Mouse (Mus musculus) kidney, embryonic 15.5 days (tissue): ENCODE results near the gene Nsun2. TPM values are rescaled to one million over a fixed set of nuclear protein-coding genes. Genes with fewer than 3 reads are reported as not detected.
A peak's percentile ranks its signal among the peaks of the same experiment; 100 is the strongest.

Experiments used
- ATAC-seq: fragments of 200-750 bp; cut with Nextera tagmentation; replicated peaks from 2 replicates; pipeline ENCODE4 v1.8.0; 2017; ENCODE audit warnings: moderate TSS enrichment; ENCODE audit not compliant: low FRiP score
- H3K27ac ChIP-seq: fragments of 300-500 bp; sonication (generic); 2 replicates; pipeline ENCODE4 v1.5.1; 2015; ENCODE audit warnings: mild to moderate bottlenecking, inconsistent platforms
- H3K27me3 ChIP-seq: fragments of 300-500 bp; sonication (generic); 2 replicates; pipeline ENCODE4 v1.6.1; 2015; ENCODE audit warnings: inconsistent platforms
- H3K36me3 ChIP-seq: fragments of 300-500 bp; sonication (generic); 2 replicates; pipeline ENCODE4 v1.6.1; 2015; ENCODE audit warnings: inconsistent platforms
- H3K4me1 ChIP-seq: fragments of 300-500 bp; sonication (generic); 2 replicates; pipeline ENCODE4 v1.6.1; 2015; ENCODE audit warnings: inconsistent platforms
- H3K4me2 ChIP-seq: fragments of 300-500 bp; sonication (generic); 2 replicates; pipeline ENCODE4 v1.6.1; 2015; ENCODE audit warnings: moderate library complexity, mild to moderate bottlenecking, inconsistent platforms
- H3K4me3 ChIP-seq: fragments of 300-500 bp; sonication (generic); replicated peaks from 2 replicates; pipeline ENCODE4 v1.5.1; 2015; ENCODE audit warnings: mild to moderate bottlenecking, inconsistent platforms
- H3K9ac ChIP-seq: fragments of 300-500 bp; sonication (generic); 2 replicates; pipeline ENCODE4 v1.6.1; 2015; ENCODE audit warnings: mild to moderate bottlenecking, inconsistent platforms
- H3K9me3 ChIP-seq: fragments of 300-500 bp; sonication (generic); replicated peaks from 2 replicates; pipeline ENCODE4 v1.6.1; 2016; ENCODE audit warnings: inconsistent platforms
- WGBS: fragments of 180-500 bp; shearing (Covaris S2); methylation state at CpG from one replicate; pipeline ENCODE4 v1.1.7; 2015; ENCODE audit warnings: mixed read lengths; 5-methylcytosine and 5-hydroxymethylcytosine counted together
- polyA plus RNA-seq: library from polyadenylated mRNA; unstranded; fragments of >200 nt; fragmentation: Nextera tagmentation; extraction: Ambion mirVana; gene quantifications from 2 replicates; pipeline ENCODE4 v1.2.1, GENCODE M21; 2015

The Nsun2 gene
- polyA plus RNA-seq, 1 experiment from 2014 or later, result 130 TPM

DNA sequence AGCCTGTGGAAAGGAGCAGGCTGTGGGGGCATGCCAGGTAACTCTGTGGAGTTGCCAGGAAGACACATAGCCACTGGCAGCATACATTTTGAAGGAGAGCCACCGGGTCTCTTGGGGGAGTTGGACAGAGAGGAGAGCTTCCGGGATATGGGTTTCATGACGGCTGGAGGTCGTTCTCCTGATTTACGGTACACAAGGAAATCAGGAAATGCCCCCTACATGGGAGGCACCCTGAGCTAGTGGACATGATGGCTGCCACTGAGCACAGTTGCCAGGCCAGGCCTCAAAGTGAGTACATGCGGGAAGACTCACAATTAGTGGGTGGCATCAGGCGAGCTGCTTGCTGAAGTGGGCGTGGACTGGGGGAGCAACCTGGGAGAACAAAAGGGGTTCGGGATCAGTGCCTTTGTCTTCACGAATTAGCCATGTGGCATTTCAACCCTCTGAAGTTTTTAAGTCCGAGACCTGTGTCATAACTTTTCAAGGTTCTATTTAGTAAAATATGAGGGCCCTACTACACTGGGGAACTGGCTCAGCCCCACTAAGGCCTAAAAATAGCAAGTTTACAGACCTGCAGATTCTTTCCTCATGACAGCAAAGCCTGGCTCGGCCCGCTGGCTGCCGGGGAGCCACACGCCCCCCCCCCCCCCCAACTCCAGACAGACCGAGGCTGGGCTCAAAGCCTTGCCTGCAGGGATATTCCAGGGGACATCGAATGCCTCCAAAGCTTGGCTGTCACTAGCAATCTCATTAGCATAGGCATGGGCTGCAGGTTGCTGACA lies 9.2 kb downstream of the Nsun2 start:
- peak overlapping the region; percentile 11; the same call in 1 of the 2 replicates for H3K27ac ChIP-seq
- peaks cover 27% of the 10 kb centered on the region for H3K4me1 ChIP-seq
- H3K4me3 ChIP-seq, result no peak overlapping the region
- no peak overlapping the region for H3K4me2 ChIP-seq
- 0 out of 2 replicates have a peak, but pooled peaks cover 3% of the 10 kb centered on the region for H3K27me3 ChIP-seq
- ATAC-seq, result no peak
- H3K36me3 ChIP-seq, result no peaks in the 10 kb centered on the region
- no peaks in the 10 kb centered on the region for H3K9me3 ChIP-seq
- no peak overlapping the region for H3K9ac ChIP-seq
- WGBS, result 27% methylated on average over 17 of the region's 17 CpGs

GRCm38 (mm10) chr13:69543595-69543994 lies 10.0 kb downstream of the Nsun2 start:
- no peak overlapping the region for H3K27ac ChIP-seq
- no peak overlapping the region for H3K9ac ChIP-seq
- no peaks in the 10 kb centered on the region for H3K9me3 ChIP-seq
- ATAC-seq, result 0 out of 2 replicates have a peak, but pooled peaks have one; percentile 13
- H3K27me3 ChIP-seq, result 0 out of 2 replicates have a peak, but pooled peaks cover 3% of the 10 kb centered on the region
- 45% methylated on average over 12 of the region's 12 CpGs for WGBS
- no peaks in the 10 kb centered on the region for H3K36me3 ChIP-seq
- H3K4me1 ChIP-seq, result peaks cover 27% of the 10 kb centered on the region
- peak overlapping the region; percentile 19 for H3K4me3 ChIP-seq
- H3K4me2 ChIP-seq, result peak overlapping the region; percentile 51

- no peak overlapping the region for H3K4me2 ChIP-seq
- H3K9ac ChIP-seq, result no peak overlapping the region
- H3K4me1 ChIP-seq, result peaks cover 27% of the 10 kb centered on the region
- no peaks in the 10 kb centered on the region for H3K9me3 ChIP-seq
- no peak overlapping the region for H3K4me3 ChIP-seq
- 23% methylated on average over 3 of the region's 3 CpGs for WGBS
- H3K27ac ChIP-seq, result no peak overlapping the region
- H3K27me3 ChIP-seq, result 0 out of 2 replicates have a peak, but pooled peaks cover 3% of the 10 kb centered on the region
- no peak for ATAC-seq
- no peaks in the 10 kb centered on the region for H3K36me3 ChIP-seq
Measured at GRCm38 (mm10) chr13:69545019-69545418, 11.5 kb downstream of the Nsun2 start.

DNA sequence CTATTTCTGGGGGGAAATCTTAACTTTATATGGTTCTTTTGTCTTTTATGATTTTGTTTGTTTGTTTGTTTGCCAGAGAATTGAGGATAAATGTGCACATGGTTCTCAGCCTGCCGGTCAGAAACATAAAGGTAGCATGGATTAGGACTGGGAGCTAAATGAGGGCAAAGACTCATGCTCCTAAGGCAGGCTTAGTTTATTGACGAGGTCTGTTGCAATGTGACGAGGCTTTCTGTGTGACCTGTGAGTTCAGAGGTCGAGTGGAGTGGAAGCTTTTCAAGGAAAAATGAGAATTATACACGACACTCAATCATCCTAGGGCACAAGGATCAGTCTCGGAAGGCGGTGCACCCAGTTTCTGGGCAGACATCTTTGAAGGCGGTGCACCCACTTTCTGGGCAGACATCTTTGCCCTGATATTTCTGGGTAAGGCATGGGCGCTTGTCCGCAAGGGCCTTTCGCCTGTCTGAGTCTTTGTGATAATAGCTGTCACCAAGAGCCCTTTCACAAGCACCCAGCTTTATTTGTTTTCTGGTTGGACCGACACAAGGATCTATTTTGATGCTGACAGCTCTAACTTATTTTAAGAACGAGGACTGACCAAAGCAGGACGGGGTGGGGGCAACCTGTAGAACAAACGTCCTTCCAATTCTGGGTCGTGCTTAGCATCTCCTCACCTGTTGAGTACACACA lies 14.1 kb downstream of the Nsun2 start:
- no peak overlapping the region for H3K27ac ChIP-seq
- H3K4me1 ChIP-seq, result peaks cover 17% of the 10 kb centered on the region
- H3K9me3 ChIP-seq, result no peaks in the 10 kb centered on the region
- no peak overlapping the region for H3K4me3 ChIP-seq
- no peaks in the 10 kb centered on the region for H3K36me3 ChIP-seq
- 69% methylated on average over 16 of the region's 16 CpGs for WGBS
- no peak for ATAC-seq
- H3K4me2 ChIP-seq, result no peak overlapping the region
- H3K9ac ChIP-seq, result no peak overlapping the region
- H3K27me3 ChIP-seq, result 0 out of 2 replicates have a peak, but pooled peaks cover 3% of the 10 kb centered on the region

DNA sequence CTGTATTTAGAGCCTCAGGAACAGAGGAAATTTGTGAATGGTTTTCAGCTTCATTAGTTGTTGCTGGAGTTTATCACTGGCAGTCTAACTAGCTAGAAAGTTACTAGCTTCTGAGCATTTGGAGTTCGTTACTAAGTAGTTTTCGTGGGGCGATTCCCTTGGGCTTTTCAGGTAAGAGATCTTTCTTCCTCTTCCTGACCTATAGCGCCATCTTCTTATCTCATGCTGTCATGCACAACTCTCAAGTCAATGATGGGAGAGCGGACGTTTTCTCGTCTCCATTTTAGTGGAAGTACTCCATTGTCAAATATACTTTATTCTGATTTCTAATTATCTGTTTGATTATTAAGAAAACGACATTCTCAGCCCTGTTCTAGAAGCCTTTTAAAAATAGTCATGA lies 16.4 kb downstream of the Nsun2 start:
- no peaks in the 10 kb centered on the region for H3K9me3 ChIP-seq
- H3K9ac ChIP-seq, result no peak overlapping the region
- 47% methylated on average over 8 of the region's 8 CpGs for WGBS

GRCm38 (mm10) chr13:69550831-69551230 lies 17.3 kb downstream of the Nsun2 start:
- WGBS, result 76% methylated on average over 2 of the region's 2 CpGs
- Histone ChIP-seq H3K4me3 (no peak overlapping the region), H3K4me2 (no peak overlapping the region), H3K4me1 (no peaks in the 10 kb centered on the region), H3K9ac (no peak overlapping the region), H3K36me3 (no peaks in the 10 kb centered on the region), H3K9me3 (no peaks in the 10 kb centered on the region), H3K27me3 (0 out of 2 replicates have a peak, but pooled peaks cover 3% of the 10 kb centered on the region), H3K27ac (no peak overlapping the region)
- ATAC-seq, result no peak

More for the DNA sequence above, 16.4 kb downstream of the Nsun2 start:
- Histone ChIP-seq H3K36me3 (no peaks in the 10 kb centered on the region), H3K4me3 (no peak overlapping the region), H3K4me2 (no peak overlapping the region), H3K4me1 (no peaks in the 10 kb centered on the region), H3K27ac (no peak overlapping the region), H3K27me3 (0 out of 2 replicates have a peak, but pooled peaks cover 3% of the 10 kb centered on the region)
- ATAC-seq, result no peak

GRCm38 (mm10) chr13:69553024-69553423 lies 19.5 kb downstream of the Nsun2 start:
- 24% methylated on average over 5 of the region's 5 CpGs for WGBS
- no peaks in the 10 kb centered on the region for H3K4me1 ChIP-seq
- no peaks in the 10 kb centered on the region for H3K36me3 ChIP-seq
- no peak overlapping the region for H3K4me3 ChIP-seq
- no peak overlapping the region for H3K27ac ChIP-seq
- H3K9ac ChIP-seq, result no peak overlapping the region
- no peak for ATAC-seq
- H3K4me2 ChIP-seq, result no peak overlapping the region
- no peaks in the 10 kb centered on the region for H3K9me3 ChIP-seq
- no peaks in the 10 kb centered on the region for H3K27me3 ChIP-seq

DNA sequence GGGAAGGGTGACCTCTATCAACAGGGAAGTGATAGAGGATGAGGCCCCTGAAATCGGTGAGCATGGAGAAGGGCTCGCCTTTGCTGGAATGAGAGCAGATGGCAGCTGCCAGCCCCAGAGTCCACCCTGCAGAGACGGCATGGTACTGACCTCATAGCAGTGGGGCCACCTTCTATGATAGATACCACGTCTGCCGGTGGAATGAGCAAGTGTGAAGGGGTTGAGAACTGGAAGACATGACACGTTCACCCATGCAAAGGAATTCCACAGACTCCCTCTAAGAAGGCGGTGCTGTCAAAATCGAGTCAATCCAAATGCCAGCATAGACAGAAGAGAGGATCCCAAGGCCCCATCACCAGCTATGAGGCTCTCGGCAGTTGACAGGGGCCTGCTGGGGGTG lies 20.7 kb downstream of the Nsun2 start:
- Histone ChIP-seq H3K9me3 (no peaks in the 10 kb centered on the region), H3K27me3 (no peaks in the 10 kb centered on the region), H3K4me1 (no peaks in the 10 kb centered on the region), H3K4me3 (no peak overlapping the region), H3K4me2 (no peak overlapping the region), H3K27ac (no peak overlapping the region), H3K9ac (no peak overlapping the region), H3K36me3 (no peaks in the 10 kb centered on the region)
- no peak for ATAC-seq
- WGBS, result 73% methylated on average over 9 of the region's 9 CpGs

DNA sequence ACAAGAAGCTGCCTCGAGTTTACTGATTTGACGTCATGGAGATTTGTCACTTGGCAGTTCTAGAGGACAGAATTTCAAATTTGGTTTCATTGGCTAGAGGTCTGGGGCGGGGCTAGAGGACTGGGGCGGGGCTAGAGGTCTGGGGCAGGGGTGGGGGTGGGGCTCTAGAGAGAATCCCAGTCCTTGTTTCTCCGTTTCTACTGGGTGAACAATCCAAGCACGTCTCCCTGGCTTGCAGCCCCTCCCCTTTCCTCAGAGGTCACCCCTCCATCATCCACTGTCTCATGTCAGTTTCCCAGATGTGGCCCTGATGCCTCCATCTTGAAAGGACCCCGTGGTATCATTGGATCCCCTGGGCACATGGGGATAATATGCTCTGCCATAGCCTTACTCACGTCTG lies 21.5 kb downstream of the Nsun2 start:
- no peak for ATAC-seq
- no peak overlapping the region for H3K4me3 ChIP-seq
- H3K9ac ChIP-seq, result no peak overlapping the region
- no peaks in the 10 kb centered on the region for H3K27me3 ChIP-seq
- 24% methylated on average over 8 of the region's 8 CpGs for WGBS
- H3K36me3 ChIP-seq, result no peaks in the 10 kb centered on the region
- H3K4me2 ChIP-seq, result no peak overlapping the region
- no peak overlapping the region for H3K27ac ChIP-seq
- H3K9me3 ChIP-seq, result no peaks in the 10 kb centered on the region
- H3K4me1 ChIP-seq, result no peaks in the 10 kb centered on the region

DNA sequence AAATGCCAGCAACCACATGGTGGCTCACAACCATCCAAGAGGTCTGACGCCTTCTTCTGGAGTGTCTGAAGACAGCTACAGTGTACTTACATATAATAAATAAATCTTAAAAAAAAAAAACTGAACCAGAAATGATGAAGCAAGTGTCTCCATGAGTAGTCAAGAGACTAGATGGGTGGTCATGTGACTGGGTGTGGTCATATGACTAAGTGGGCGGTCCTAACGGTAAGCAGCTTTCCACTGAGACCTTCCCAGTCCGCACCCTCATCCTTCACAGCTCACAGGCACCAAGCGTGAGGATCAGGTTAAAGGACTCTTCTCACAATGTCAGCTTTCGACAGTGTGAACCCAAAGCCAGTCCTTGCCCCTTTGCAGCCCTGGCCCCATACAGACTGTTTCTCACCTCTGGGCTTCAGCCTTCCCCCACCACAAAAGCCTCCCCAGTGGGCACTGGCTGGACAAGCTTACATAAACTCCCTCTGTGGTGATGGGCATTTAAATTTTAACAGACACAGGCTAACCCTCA lies 22.5 kb downstream of the Nsun2 start:
- H3K9me3 ChIP-seq, result no peaks in the 10 kb centered on the region
- no peak overlapping the region for H3K9ac ChIP-seq
- H3K27me3 ChIP-seq, result no peaks in the 10 kb centered on the region
- no peak for ATAC-seq
- H3K4me3 ChIP-seq, result no peak overlapping the region
- H3K4me1 ChIP-seq, result no peaks in the 10 kb centered on the region
- no peaks in the 10 kb centered on the region for H3K36me3 ChIP-seq
- H3K27ac ChIP-seq, result no peak overlapping the region
- no peak overlapping the region for H3K4me2 ChIP-seq
- 85% methylated on average over 6 of the region's 6 CpGs for WGBS

GRCm38 (mm10) chr13:69556728-69557127 lies 23.2 kb downstream of the Nsun2 start:
- Histone ChIP-seq H3K9me3 (no peaks in the 10 kb centered on the region), H3K36me3 (no peaks in the 10 kb centered on the region), H3K27ac (no peak overlapping the region), H3K4me3 (no peak overlapping the region), H3K27me3 (no peaks in the 10 kb centered on the region), H3K9ac (no peak overlapping the region), H3K4me2 (no peak overlapping the region), H3K4me1 (no peaks in the 10 kb centered on the region)
- ATAC-seq, result no peak

GRCm38 (mm10) chr13:69558098-69558660 lies 24.6 kb downstream of the Nsun2 start:
- Histone ChIP-seq H3K9ac (no peak overlapping the region), H3K9me3 (no peaks in the 10 kb centered on the region), H3K4me1 (peaks cover 10% of the 10 kb centered on the region), H3K36me3 (no peaks in the 10 kb centered on the region), H3K4me3 (no peak overlapping the region), H3K4me2 (no peak overlapping the region), H3K27ac (no peak overlapping the region), H3K27me3 (no peaks in the 10 kb centered on the region)
- 79% methylated on average over 6 of the region's 6 CpGs for WGBS
- no peak for ATAC-seq
